Mouse (Mus musculus) megakaryocyte, embryonic 14.5 days (primary cell): ENCODE results near the gene Gm6408. TPM values are rescaled to one million over a fixed set of nuclear protein-coding genes. Genes with fewer than 3 reads are reported as not detected.
"Not testable (repeated sequence)": the region's sequence is repeated elsewhere in the genome, so short reads cannot be mapped to it uniquely, and the experiment has no call there.

ENCODE experiments used
- H3K27me3 ChIP-seq: replicated peaks from 2 replicates; pipeline ENCODE3; 2012; ENCODE audit warnings: inconsistent platforms
- H3K36me3 ChIP-seq: replicated peaks from 2 replicates; pipeline ENCODE3; 2012; ENCODE audit warnings: low read length, inconsistent platforms, mixed read lengths
- H3K4me1 ChIP-seq: 2 replicates; pipeline ENCODE4 v1.6.1; 2012; ENCODE audit warnings: inconsistent platforms
- H3K4me3 ChIP-seq: replicated peaks from 2 replicates; pipeline ENCODE3; 2012; ENCODE audit warnings: moderate library complexity, mild to moderate bottlenecking, inconsistent platforms
- H3K9me3 ChIP-seq: 2 replicates; pipeline ENCODE4 v1.6.1; 2012; ENCODE audit warnings: inconsistent platforms
- FLI1 ChIP-seq: IDR thresholded peaks from 2 replicates; pipeline ENCODE4 v1.6.1; 2012; ENCODE audit warnings: low read length, inconsistent platforms, mixed read lengths
- GATA1 ChIP-seq: IDR thresholded peaks from 3 replicates; pipeline ENCODE4 v1.6.1; 2012; ENCODE audit warnings: mixed read lengths, low read length, inconsistent platforms, borderline replicate concordance
- polyA plus RNA-seq: library from polyadenylated mRNA; stranded (reverse); fragments of >175 nt; gene quantifications from 2 replicates; pipeline ENCODE4 v1.2.3, GENCODE M21; 2012; ENCODE audit warnings: low replicate concordance; ENCODE audit not compliant: insufficient read depth

Gm6408 gene
- polyA plus RNA-seq: not detected in 2 replicates

GRCm38 (mm10) chr5:146481665-146482064 is at the start of gene Gm6408:
Gene Gm6408 (plus strand): TSS chr5:146481965.
- not testable (repeated sequence) for H3K4me3 ChIP-seq, H3K36me3 ChIP-seq, H3K4me1 ChIP-seq, H3K27me3 ChIP-seq, H3K9me3 ChIP-seq

- Histone ChIP-seq H3K36me3 (no peaks in the 10 kb centered on the region), H3K9me3 (peaks cover 21% of the 10 kb centered on the region), H3K27me3 (no peaks in the 10 kb centered on the region), H3K4me3 (no peak overlapping the region), H3K4me1 (no peaks in the 10 kb centered on the region)
- no peak for TF ChIP-seq FLI1
- no peak for TF ChIP-seq GATA1
These were observed 49.3 kb upstream of the Gm6408 start for GRCm38 (mm10) chr5:146432476-146432875.

- H3K4me3 ChIP-seq: no peak overlapping the region
- H3K27me3 ChIP-seq: no peaks in the 10 kb centered on the region
- H3K4me1 ChIP-seq: no peaks in the 10 kb centered on the region
- no peak for TF ChIP-seq FLI1
- TF ChIP-seq GATA1: no peak
- peaks cover 43% of the 10 kb centered on the region for H3K9me3 ChIP-seq
- no peaks in the 10 kb centered on the region for H3K36me3 ChIP-seq
These were observed 46.4 kb upstream of the Gm6408 start for GRCm38 (mm10) chr5:146435316-146435715.

- no peaks in the 10 kb centered on the region for H3K27me3 ChIP-seq
- no peaks in the 10 kb centered on the region for H3K36me3 ChIP-seq
- H3K9me3 ChIP-seq: peaks cover 51% of the 10 kb centered on the region
- no peak for TF ChIP-seq FLI1
- no peak for TF ChIP-seq GATA1
- no peaks in the 10 kb centered on the region for H3K4me1 ChIP-seq
- no peak overlapping the region for H3K4me3 ChIP-seq
These were observed 45.0 kb upstream of the Gm6408 start for GRCm38 (mm10) chr5:146436796-146437195.

- Histone ChIP-seq H3K36me3 (no peaks in the 10 kb centered on the region), H3K27me3 (no peaks in the 10 kb centered on the region), H3K4me1 (no peaks in the 10 kb centered on the region), H3K4me3 (no peak overlapping the region), H3K9me3 (peaks cover 53% of the 10 kb centered on the region)
- TF ChIP-seq GATA1 (no peak), FLI1 (no peak)
These were observed 42.5 kb upstream of the Gm6408 start for GRCm38 (mm10) chr5:146439152-146439781.

- no peaks in the 10 kb centered on the region for H3K27me3 ChIP-seq
- H3K9me3 ChIP-seq: peaks cover 57% of the 10 kb centered on the region
- H3K4me1 ChIP-seq: no peaks in the 10 kb centered on the region
- H3K4me3 ChIP-seq: no peak overlapping the region
- TF ChIP-seq FLI1 (no peak), GATA1 (no peak)
- H3K36me3 ChIP-seq: no peaks in the 10 kb centered on the region
These were observed 41.5 kb upstream of the Gm6408 start for GRCm38 (mm10) chr5:146440273-146440672.

- Histone ChIP-seq H3K36me3 (no peaks in the 10 kb centered on the region), H3K9me3 (peaks cover 55% of the 10 kb centered on the region), H3K27me3 (no peaks in the 10 kb centered on the region), H3K4me1 (no peaks in the 10 kb centered on the region), H3K4me3 (peak overlapping the region; percentile 46)
- TF ChIP-seq GATA1 (no peak), FLI1 (no peak)
These were observed 39.0 kb upstream of the Gm6408 start for GRCm38 (mm10) chr5:146442767-146443166.

- Histone ChIP-seq H3K4me1 (no peaks in the 10 kb centered on the region), H3K27me3 (no peaks in the 10 kb centered on the region), H3K36me3 (no peaks in the 10 kb centered on the region), H3K9me3 (peaks cover 18% of the 10 kb centered on the region), H3K4me3 (no peak overlapping the region)
- TF ChIP-seq GATA1: no peak
- no peak for TF ChIP-seq FLI1
These were observed 35.1 kb upstream of the Gm6408 start for GRCm38 (mm10) chr5:146446633-146447032.

GRCm38 (mm10) chr5:146451592-146452254 is 30.0 kb upstream of the Gm6408 start:
- no peak for TF ChIP-seq FLI1
- Histone ChIP-seq H3K4me1 (no peaks in the 10 kb centered on the region), H3K27me3 (no peaks in the 10 kb centered on the region), H3K36me3 (no peaks in the 10 kb centered on the region), H3K4me3 (no peak overlapping the region), H3K9me3 (peaks cover 10% of the 10 kb centered on the region; the same call in 1 of the 2 replicates)

- Histone ChIP-seq H3K9me3 (peaks cover 9% of the 10 kb centered on the region; the same call in 1 of the 2 replicates), H3K36me3 (no peaks in the 10 kb centered on the region), H3K4me3 (no peak overlapping the region), H3K27me3 (no peaks in the 10 kb centered on the region), H3K4me1 (no peaks in the 10 kb centered on the region)
- TF ChIP-seq GATA1 (no peak), FLI1 (no peak)
These were observed 28.2 kb upstream of the Gm6408 start for GRCm38 (mm10) chr5:146453556-146453955.

GRCm38 (mm10) chr5:146461612-146462011 is 20.2 kb upstream of the Gm6408 start:
- Histone ChIP-seq H3K36me3 (no peaks in the 10 kb centered on the region), H3K4me1 (no peaks in the 10 kb centered on the region), H3K9me3 (no peaks in the 10 kb centered on the region), H3K4me3 (no peak overlapping the region), H3K27me3 (no peaks in the 10 kb centered on the region)
- TF ChIP-seq GATA1: no peak
